Mouse (Mus musculus) layer of hippocampus, adult 9-11 months (tissue): ENCODE measurements at regions not wholly inside any gene's neighbourhood (a gene's known extent, or its start where the extent isn't known, plus 50 kb on each side); places are given as distances from the start of the nearest gene placed in this dataset.
A peak's percentile ranks its signal among the peaks of the same experiment; 100 is the strongest.

Source experiments
- DNase-seq: peaks from one replicate; pipeline ENCODE4 v3.0.0; 2022

DNA sequence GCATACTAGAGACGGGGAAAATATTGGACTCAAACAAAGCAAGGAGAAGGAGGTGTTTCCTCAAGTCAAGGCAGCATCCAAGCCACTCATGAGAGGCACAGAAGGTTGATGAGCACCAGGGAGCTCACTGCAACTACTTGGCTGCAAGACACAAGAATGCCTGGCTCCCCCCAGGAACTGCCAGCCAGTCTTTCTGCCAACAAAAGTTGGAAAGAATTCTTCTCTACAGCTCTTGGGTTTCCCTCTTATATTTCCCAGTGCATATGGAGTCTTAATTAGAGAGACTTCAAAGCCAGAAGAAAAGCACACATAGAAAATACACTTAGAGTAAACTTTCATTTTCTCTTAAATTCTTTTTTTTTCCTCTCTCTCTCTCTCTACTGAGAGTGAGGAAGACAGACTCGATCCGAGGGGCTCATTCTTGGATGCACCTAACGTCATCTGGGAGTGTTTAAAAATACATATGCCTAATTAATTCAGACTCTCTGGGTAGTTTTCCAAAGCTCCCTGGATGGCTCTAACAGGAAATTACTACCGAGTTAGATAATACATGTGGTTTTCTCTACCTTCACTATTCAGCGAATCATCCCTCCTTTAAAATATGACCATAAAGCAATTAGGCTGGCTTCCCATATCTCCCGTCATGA lies 222.7 kb downstream of the Fam84b start:
- peak; percentile 29 for DNase-seq

GRCm38 (mm10) chr15:60618801-60619200 lies 234.8 kb downstream of the Fam84b start:
- no peak for DNase-seq

DNA sequence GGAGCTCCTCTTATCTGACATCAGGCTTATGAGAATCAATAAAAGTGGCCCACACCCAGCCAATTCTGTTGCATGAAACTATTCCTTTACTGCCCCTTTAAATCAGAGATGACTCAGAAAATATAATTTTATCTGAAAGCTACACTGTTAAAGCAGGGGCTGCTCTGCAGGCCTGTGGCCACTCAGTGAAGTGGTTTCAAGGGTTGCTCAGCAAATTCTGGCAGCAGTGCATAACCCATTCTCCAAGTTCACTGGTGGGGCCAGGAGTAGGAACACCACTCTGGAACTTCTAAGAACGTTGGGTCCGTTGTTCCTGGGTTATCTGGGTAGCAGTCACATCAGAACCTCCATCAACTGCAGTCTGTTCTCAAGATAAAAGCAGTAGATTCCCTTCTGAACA lies 236.2 kb downstream of the Fam84b start:
- DNase-seq, result no peak

- no peak for DNase-seq
These were observed 251.7 kb downstream of the Fam84b start for GRCm38 (mm10) chr15:60601885-60602284.

GRCm38 (mm10) chr15:60577084-60577483 lies 276.5 kb downstream of the Fam84b start:
- DNase-seq, result no peak

DNA sequence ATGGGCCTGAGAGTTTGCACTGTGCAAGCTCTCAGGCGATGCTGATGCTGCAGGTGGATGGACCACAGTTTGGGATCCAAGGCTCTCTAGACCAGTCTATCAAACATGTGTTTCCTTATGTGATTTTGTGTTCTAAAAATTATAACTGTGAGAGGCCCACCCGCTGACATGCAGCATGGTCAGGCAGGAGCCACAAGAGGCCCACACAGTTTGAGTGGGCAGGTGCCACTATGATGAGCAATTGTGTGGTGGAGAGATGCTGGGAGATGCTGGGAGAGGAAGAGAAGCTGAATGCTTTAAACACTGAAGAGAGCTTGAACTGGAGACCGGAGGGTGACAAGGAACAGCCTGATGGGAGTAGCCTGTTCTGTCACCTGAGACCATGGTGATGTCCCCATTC lies 287.3 kb downstream of the Fam84b start:
- no peak for DNase-seq

DNA sequence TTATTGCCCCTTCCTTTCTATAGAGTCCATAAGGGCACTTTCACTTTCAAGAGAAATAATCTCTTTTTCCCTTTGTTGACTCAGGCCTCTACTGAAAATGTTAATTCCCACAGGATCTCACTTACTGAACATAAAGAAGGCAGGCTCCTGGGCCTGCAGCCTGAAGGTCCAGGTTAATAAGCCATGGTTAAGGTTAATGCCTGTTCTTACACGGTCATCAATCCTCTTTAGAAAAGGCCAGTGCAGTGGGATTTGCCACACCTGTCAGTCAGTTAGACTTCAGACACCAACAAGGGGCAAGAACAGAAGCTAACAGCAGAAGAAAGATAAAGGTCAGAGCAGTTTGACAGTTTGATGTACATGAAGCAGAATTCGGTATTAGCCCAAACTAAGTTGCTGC lies 288.6 kb downstream of the Fam84b start:
- no peak for DNase-seq

DNA sequence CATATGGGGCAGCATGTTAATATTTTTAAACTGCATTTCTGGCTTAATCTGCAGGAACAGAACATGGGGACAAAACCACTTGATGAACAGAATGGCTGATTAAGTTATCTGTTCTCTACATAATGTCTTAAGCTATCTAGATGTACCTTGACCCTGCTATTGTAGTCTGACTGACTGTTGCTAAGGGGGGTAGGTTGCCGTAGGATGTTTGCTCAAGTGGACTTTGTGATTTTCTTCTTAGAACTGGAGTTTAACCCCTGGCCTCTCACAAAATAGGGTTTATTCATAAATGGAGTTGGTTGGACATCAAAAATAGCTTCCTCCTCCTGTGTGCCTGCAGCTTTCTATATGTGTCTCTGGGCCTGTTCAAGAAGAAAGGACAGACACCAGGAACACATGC lies 292.9 kb downstream of the Fam84b start:
- no peak for DNase-seq

GRCm38 (mm10) chr15:60555691-60556090 lies 297.9 kb downstream of the Fam84b start:
- no peak for DNase-seq

DNA sequence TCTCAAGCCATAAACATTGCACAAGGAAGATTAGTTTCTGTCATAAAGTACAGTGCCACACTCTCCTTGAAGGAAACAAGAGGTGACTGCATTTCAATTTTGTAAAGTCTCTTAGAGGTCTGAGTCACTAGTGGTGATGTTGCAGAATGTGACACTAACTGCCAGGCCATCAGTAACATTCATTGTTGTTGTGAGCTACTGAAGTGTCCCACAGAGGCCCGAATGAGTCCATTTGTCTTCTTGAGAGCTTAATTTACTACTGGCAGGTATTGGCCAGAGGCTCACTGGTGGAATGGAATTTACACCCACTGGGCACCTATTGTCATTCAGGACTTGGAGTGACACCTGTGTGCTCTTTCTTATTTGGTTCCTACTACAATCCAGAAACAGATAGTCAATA lies 299.0 kb downstream of the Fam84b start:
- no peak for DNase-seq

DNA sequence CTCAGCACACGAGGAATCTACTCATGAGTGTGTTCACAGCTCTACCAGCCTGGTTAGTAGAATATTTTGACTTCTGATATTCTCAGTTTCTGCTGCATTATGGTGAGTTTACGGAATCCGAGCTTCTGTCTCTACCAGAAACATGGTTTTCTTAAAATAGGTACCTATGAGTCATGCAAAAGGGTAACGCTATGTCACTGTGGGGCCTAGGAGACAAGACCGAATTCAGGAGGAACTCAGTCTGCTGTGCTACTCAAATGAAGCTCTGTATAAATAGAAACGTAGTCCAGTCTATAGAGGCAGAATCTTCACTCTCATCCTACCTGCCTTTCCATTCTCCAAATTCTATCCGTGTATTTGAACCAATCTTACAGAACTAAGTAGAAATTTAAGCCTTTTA lies 305.5 kb downstream of the Fam84b start:
- no peak for DNase-seq

DNA sequence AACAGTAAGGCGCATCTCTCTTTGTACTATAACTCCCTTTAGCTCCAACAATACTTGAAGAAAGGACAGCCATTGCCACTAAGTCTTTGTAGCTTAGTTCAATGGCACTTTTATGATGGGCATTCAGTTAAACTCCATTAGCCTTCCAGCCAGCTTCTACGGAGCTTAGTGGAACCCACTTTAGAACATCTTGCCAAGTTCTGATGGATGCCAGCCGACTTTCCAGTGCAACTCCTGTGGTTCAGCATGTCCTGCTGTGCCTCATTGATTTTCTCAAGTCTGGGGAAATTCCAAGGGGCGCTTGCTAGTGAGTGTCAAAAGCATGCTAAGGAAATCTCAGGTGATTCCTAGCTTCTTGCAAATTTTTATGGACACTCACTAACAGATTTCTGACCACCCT lies 316.4 kb downstream of the Fam84b start:
- DNase-seq, result no peak

DNA sequence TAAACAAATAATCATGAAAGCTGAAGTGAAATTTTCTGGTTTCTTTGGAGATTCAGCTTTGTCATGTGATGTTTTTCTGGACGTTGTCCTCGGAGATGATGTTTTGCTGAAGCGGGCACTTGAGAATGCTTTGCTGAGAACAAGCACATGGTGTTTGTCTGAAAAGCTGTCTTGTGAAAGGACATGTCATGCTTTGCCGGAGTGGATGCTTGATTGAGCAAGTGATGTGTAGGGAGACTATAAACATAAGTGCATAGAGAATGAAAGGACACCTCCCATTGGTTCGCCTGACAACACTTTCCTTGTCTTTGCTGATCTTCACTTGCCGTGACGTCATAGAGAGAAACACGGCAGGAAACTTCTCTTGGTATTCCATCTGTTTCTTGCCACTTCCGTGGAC lies 318.9 kb downstream of the Fam84b start:
- no peak for DNase-seq

DNA sequence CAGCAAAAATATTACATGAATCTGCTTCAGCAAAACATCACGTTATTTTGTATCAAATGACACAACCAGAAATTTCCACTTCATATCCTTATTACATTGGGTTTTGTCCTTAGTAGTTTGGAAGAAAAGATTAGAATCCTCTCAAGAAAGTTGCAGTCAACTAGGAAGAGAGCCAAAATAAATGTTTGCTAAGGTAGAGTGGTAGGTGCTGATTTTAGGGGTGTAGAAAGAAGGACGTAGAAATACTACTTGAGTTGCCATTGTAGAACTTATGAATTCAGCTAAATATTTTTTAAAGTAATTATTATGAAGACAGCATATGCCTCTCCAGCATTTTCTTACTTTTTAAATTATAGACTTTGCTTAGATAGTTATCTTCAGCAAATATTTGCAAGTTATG lies 336.8 kb downstream of the Fam84b start:
- no peak for DNase-seq

DNA sequence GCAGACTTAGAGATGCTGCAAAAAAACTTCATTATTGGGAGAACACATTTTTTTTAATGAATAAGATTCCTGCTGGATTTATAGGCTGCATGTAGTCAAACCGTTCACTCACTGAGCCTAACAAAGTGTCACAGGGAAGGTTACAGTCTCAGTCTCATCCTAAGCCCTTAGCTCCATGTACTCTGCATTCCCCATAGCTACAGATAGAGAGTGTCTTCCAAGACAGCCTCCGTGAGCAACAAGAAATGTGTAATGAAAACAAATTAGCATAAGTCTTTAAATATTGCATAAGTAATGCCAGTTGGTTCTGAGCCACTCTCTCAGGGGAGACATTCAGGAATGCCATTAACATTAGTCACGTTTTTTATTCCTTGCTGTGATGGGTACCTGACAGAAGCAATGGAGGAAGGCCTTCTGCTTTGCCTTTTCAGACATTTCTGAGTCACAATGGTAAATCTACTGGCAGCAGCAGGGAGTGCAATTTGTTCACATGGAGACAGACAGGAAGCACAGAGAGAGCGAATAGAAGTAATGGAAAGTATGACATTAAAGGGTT lies 376.7 kb downstream of the Fam84b start:
- DNase-seq, result no peak

- DNase-seq, result no peak
These were observed 378.5 kb downstream of the Fam84b start for GRCm38 (mm10) chr15:60475086-60475485.

DNA sequence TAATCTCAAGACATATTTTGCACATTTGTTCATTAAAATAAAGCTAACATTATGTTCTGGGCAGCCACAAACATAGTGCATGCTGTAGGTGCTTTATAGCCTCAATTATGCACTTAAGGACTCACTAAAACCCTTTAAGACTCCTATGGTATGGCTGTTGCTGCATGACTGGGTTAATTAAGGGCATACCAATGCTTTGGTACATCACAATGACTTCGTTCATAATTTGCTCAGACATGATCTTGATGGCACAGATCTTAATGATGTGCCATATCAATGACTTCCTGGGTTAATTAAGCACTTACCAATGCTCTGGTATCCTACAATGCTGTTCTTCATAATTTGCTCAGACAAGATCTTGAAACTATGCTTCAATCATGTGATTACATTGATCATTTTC lies 415.5 kb upstream of the 4933412E24Rik start:
- no peak for DNase-seq

GRCm38 (mm10) chr15:60419081-60419480 lies 402.7 kb upstream of the 4933412E24Rik start:
- peak; percentile 58 for DNase-seq

- no peak for DNase-seq
These were observed 375.9 kb upstream of the 4933412E24Rik start for GRCm38 (mm10) chr15:60392267-60392666.

DNA sequence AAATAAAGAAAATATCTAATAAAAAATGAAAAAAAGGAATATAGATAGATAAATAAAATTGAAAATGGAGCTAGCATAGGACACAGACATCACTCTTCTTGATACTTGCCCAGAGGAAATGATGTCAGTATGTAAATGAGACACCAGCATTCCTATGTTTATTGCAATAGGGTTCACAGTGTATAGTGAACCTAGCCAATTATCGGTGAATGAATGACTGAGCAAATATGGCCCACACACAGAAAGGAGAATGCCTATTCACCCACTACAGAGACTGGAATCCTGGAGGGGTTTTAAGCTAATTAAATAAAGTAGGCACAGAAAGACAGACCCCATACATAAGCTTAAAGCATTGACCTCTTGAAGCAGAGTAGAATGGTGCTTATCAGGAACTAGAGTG lies 373.9 kb upstream of the 4933412E24Rik start:
- DNase-seq, result no peak

- peak; percentile 28 for DNase-seq
These were observed 371.5 kb upstream of the 4933412E24Rik start for GRCm38 (mm10) chr15:60387962-60388361.
